Mouse (Mus musculus): ENCODE measurements around the gene Rictor. TPM values are rescaled to one million over a fixed set of nuclear protein-coding genes. Genes with fewer than 3 reads are reported as not detected.
"Not testable (repeated sequence)": the region's sequence is repeated elsewhere in the genome, so short reads cannot be mapped to it uniquely, and the experiment has no call there.

The Rictor gene
- polyA plus RNA-seq, 1 experiment: 46.7 TPM

GRCm38 (mm10) chr15:6772265-6772664, 64.1 kb downstream of the Rictor start:
- no peaks in the 10 kb centered on the region for H3K4me1 ChIP-seq (ENCODE audit: control insufficient read depth, insufficient read depth, low read length)
- no peak for TF ChIP-seq CTCF (IDR thresholded peaks at IDR 0.05; ENCODE audit: borderline replicate concordance, insufficient read depth, low read length)
- no peak for TF ChIP-seq POLR2A (IDR thresholded peaks at IDR 0.05; ENCODE audit: low read depth, low read length)
- no peak overlapping the region for H3K4me3 ChIP-seq (ENCODE audit: insufficient read depth, low read length)
- no peak overlapping the region for H3K27ac ChIP-seq (ENCODE audit: insufficient read depth, low read length)

GRCm38 (mm10) chr15:6786212-6786611, 78.0 kb downstream of the Rictor start:
- no peak for TF ChIP-seq CTCF (IDR thresholded peaks at IDR 0.05; ENCODE audit: borderline replicate concordance, insufficient read depth, low read length)
- no peak overlapping the region for H3K4me3 ChIP-seq (ENCODE audit: insufficient read depth, low read length)
- H3K27ac ChIP-seq (ENCODE audit: insufficient read depth, low read length): no peak overlapping the region
- H3K4me1 ChIP-seq (ENCODE audit: control insufficient read depth, insufficient read depth, low read length): no peaks in the 10 kb centered on the region

- H3K4me1 ChIP-seq (ENCODE audit: control insufficient read depth, insufficient read depth, low read length): no peaks in the 10 kb centered on the region
- no peak for TF ChIP-seq POLR2A (IDR thresholded peaks at IDR 0.05; ENCODE audit: low read depth, low read length)
- no peak for TF ChIP-seq CTCF (IDR thresholded peaks at IDR 0.05; ENCODE audit: borderline replicate concordance, insufficient read depth, low read length)
These were observed 79.1 kb downstream of the Rictor start for GRCm38 (mm10) chr15:6787236-6787635.

GRCm38 (mm10) chr15:6790011-6790410, 81.8 kb downstream of the Rictor start:
- TF ChIP-seq POLR2A (IDR thresholded peaks at IDR 0.05; ENCODE audit: low read depth, low read length): no peak
- no peak for TF ChIP-seq CTCF (IDR thresholded peaks at IDR 0.05; ENCODE audit: borderline replicate concordance, insufficient read depth, low read length)
- Histone ChIP-seq H3K4me1 (ENCODE audit: control insufficient read depth, insufficient read depth, low read length) (no peaks in the 10 kb centered on the region), H3K27ac (ENCODE audit: insufficient read depth, low read length) (no peak overlapping the region), H3K4me3 (ENCODE audit: insufficient read depth, low read length) (no peak overlapping the region)

More at GRCm38 (mm10) chr15:6787236-6787635, 79.1 kb downstream of the Rictor start:
- Histone ChIP-seq H3K27ac (ENCODE audit: insufficient read depth, low read length) (no peak overlapping the region), H3K4me3 (ENCODE audit: insufficient read depth, low read length) (no peak overlapping the region)

GRCm38 (mm10) chr15:6791648-6792047, 83.5 kb downstream of the Rictor start:
- Histone ChIP-seq H3K4me1 (ENCODE audit: control insufficient read depth, insufficient read depth, low read length) (no peaks in the 10 kb centered on the region), H3K27ac (ENCODE audit: insufficient read depth, low read length) (no peak overlapping the region)
- no peak for TF ChIP-seq POLR2A (IDR thresholded peaks at IDR 0.05; ENCODE audit: low read depth, low read length)
- no peak for TF ChIP-seq CTCF (IDR thresholded peaks at IDR 0.05; ENCODE audit: borderline replicate concordance, insufficient read depth, low read length)

GRCm38 (mm10) chr15:6792846-6793245, 84.7 kb downstream of the Rictor start:
- H3K4me1 ChIP-seq (ENCODE audit: control insufficient read depth, insufficient read depth, low read length): no peaks in the 10 kb centered on the region
- no peak overlapping the region for H3K27ac ChIP-seq (ENCODE audit: insufficient read depth, low read length)
- no peak overlapping the region for H3K4me3 ChIP-seq (ENCODE audit: insufficient read depth, low read length)
- no peak for TF ChIP-seq CTCF (IDR thresholded peaks at IDR 0.05; ENCODE audit: borderline replicate concordance, insufficient read depth, low read length)
- no peak for TF ChIP-seq POLR2A (IDR thresholded peaks at IDR 0.05; ENCODE audit: low read depth, low read length)

More at GRCm38 (mm10) chr15:6791648-6792047, 83.5 kb downstream of the Rictor start:
- no peak overlapping the region for H3K4me3 ChIP-seq (ENCODE audit: insufficient read depth, low read length)

- H3K4me1 ChIP-seq (ENCODE audit: control insufficient read depth, insufficient read depth, low read length); H3K27ac ChIP-seq (ENCODE audit: insufficient read depth, low read length): not testable (repeated sequence)
These were observed 93.0 kb downstream of the Rictor start for GRCm38 (mm10) chr15:6801212-6801611.

GRCm38 (mm10) chr15:6815807-6816206, 107.6 kb downstream of the Rictor start:
- Histone ChIP-seq H3K4me1 (ENCODE audit: control insufficient read depth, insufficient read depth, low read length) (no peaks in the 10 kb centered on the region), H3K27ac (ENCODE audit: insufficient read depth, low read length) (no peak overlapping the region), H3K4me3 (ENCODE audit: insufficient read depth, low read length) (no peak overlapping the region)
- no peak for TF ChIP-seq POLR2A (IDR thresholded peaks at IDR 0.05; ENCODE audit: low read depth, low read length)
- no peak for TF ChIP-seq CTCF (IDR thresholded peaks at IDR 0.05; ENCODE audit: borderline replicate concordance, insufficient read depth, low read length)

More at GRCm38 (mm10) chr15:6801212-6801611, 93.0 kb downstream of the Rictor start:
- H3K4me3 ChIP-seq (ENCODE audit: insufficient read depth, low read length): not testable (repeated sequence)

- no peak for TF ChIP-seq POLR2A (IDR thresholded peaks at IDR 0.05; ENCODE audit: low read depth, low read length)
- no peak for TF ChIP-seq CTCF (IDR thresholded peaks at IDR 0.05; ENCODE audit: borderline replicate concordance, insufficient read depth, low read length)
- H3K27ac ChIP-seq (ENCODE audit: insufficient read depth, low read length): no peak overlapping the region
- no peak overlapping the region for H3K4me3 ChIP-seq (ENCODE audit: insufficient read depth, low read length)
- H3K4me1 ChIP-seq (ENCODE audit: control insufficient read depth, insufficient read depth, low read length): no peaks in the 10 kb centered on the region
These were observed 132.0 kb downstream of the Rictor start for GRCm38 (mm10) chr15:6840199-6840598.

- TF ChIP-seq POLR2A (IDR thresholded peaks at IDR 0.05; ENCODE audit: low read depth, low read length) (no peak), CTCF (IDR thresholded peaks at IDR 0.05; ENCODE audit: borderline replicate concordance, insufficient read depth, low read length) (no peak)
- Histone ChIP-seq H3K4me1 (ENCODE audit: control insufficient read depth, insufficient read depth, low read length) (peaks cover 8% of the 10 kb centered on the region; the same call in 1 of the 2 replicates), H3K4me3 (ENCODE audit: insufficient read depth, low read length) (no peak overlapping the region), H3K27ac (ENCODE audit: insufficient read depth, low read length) (peak overlapping the region; percentile 1; the same call in 1 of the 2 replicates)
These were observed 141.7 kb downstream of the Rictor start for GRCm38 (mm10) chr15:6849851-6850250.

Other genes starting within 250 kb of the Rictor start
- 1.3 and 5.7 TPM in 2 replicates for gene Fyb, start 185.5 kb upstream of the Rictor start, polyA plus RNA-seq (2011; ENCODE audit: insufficient read length, low read depth, missing spikeins)
- 137 and 168 TPM in 2 replicates for gene Osmr, start 166.6 kb downstream of the Rictor start, polyA plus RNA-seq (2011; ENCODE audit: insufficient read length, low read depth, missing spikeins)

Measured in embryonic fibroblast, embryonic 13.5 days (primary cell).